Mouse (Mus musculus) urinary bladder, postnatal 4 days (tissue): ENCODE results near the gene Rad51b.

Experiments used
- DNase-seq, 2 experiments: peaks; one replicate each; pipeline ENCODE4 v3.0.0; 2021 to 2022; ENCODE audit warnings: low spot score in 2 of 2

Rad51b gene

DNA sequence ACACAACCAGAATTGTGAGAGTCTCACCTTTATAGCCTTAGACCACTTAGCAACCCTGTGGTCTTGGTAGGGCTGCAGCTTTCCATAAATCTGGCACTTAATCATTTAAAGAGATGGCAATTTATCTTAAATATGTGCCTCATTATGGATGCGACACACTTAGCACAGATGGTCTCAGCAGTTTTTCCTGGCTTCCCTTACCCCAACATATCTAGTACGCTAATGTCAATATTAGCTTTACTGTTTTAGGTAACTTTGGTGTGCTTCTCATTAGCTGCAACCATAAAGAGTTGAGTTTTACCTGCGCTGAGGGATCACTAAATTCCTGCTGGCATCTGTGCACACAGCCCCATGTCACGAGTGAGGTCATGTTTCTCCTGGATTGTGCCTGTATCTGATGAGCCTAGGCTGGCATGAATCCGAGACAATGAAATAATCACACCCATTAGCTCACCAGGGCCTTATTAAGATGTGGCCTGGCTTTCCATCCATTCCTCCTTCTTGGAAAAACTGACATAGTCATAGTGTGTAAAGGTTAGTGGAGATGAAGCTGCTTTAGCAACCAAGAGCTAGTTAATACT, 432.9 kb downstream of the Rad51b start:
- no peak for DNase-seq

DNA sequence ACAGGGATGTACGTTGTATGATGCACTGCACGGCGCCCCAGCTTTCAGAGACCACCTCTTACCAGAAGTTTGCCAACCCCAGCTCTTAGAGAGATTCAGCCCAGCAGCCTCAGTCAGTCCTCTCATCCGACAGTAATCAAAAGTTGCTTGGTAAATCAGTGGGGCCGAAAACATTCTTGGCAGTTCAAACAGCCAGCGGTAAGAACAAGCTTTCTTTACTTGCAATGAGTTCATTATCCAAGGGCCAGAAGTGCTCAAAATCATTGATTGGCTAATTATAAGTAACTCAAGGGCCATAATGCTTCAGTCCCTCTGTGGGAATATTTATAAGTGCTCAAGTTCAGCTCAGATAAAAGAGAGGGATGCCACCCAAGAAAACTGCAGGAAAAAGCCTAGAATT, 434.8 kb downstream of the Rad51b start:
- DNase-seq, result no peak

- DNase-seq, result peak in 1 of 2 experiments; percentile 22
Observed at GRCm38 (mm10) chr12:79732355-79733115, 435.5 kb downstream of the Rad51b start.

DNA sequence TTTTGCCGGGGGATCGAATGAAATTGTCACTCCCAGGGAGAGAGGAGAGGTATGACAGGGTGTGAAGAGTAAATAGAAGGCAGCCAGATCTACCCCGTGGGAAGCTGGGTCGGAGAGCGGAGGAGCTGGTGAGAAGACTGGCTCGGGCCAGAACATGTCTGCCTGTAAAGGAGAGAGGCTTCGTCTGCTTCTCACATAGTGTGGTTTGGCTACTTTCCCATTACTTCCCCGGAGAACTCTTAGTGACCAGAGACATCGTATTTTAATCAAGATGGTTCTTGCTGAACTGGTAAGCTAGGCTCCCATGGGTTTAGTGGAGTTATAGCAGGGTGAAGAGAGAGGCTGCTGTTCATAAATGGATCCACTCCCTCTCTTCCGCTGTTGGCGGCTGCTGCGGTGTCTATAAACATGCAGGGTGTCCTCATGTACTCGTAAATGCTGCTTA, 438.3 kb downstream of the Rad51b start:
- peak in 1 of 2 experiments; percentile 24 for DNase-seq

- DNase-seq, result no peak
Observed at GRCm38 (mm10) chr12:79735882-79736281, 438.8 kb downstream of the Rad51b start.

- DNase-seq, result no peak
Observed at GRCm38 (mm10) chr12:79738700-79739099, 441.6 kb downstream of the Rad51b start.

DNA sequence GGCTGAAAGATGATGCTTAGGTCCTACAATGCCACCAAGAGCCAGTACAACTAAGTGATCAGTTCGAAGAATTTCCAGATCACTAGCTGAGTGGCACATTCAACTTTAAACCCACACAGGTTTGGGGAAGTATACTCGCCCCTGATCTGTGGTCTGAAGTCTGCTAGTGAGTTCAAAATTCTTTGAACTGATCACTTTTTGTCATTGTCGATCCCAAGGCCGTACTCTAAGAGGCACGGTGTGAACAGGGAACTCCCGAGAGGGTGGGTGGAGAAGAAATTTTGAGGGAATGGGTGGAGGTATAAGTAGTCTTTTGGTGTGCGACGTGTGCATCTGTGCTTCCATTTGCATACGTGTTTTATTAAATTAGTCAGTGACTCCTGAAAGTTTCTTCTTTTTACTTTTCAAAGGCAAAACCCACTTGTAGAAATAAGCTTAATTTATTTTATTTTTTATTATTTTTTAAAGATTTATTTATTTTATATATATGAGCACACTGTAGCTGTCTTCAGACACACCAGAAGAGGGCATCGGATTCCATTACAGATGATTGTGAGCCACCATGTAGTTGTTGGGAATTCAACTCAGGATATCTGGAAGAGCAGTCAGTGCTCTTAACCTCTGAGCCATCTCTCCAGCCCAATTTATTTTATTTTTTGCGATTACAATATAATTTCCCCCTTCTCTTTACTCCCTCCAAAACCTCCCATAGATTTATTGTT, 443.0 kb downstream of the Rad51b start:
- no peak for DNase-seq

DNA sequence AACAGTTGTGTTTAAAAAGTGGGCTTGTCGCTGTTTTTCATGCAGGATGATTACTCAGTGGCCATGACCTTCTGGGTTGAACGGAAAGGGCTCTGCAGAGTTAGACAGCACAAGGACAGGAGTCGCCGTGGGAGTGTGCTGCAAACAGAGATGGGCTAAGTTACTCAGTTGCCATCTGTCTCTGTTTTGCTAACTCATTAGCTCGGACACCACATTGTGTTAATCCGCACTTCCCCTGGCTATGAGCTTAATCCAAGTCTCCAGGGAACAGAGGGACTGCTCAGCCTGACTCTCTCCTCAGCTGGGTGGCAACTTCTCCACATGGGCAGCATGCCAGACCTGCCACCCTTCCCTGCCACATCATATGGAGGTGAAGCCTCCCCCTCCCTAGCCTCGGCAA, 445.1 kb downstream of the Rad51b start:
- DNase-seq, result peak in 1 of 2 experiments; percentile 21

DNA sequence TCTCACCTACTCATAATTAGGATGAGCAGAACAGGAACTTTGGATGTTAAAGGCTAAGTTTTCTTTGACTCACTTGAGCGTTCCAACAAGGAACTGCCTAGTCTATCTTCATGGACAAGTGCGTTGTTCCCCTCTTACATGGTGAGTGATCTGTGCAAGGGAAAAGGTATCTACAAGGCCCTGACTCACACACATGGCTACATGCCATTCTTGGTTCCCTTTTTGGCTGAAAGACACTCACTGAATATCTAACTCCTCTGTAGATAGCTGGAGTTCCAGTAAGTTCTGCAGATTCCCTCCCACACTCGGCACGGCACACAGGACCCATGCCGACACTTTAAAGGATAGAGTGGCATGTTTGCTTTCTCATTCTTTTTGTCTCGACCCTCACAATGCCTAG, 447.0 kb downstream of the Rad51b start:
- DNase-seq, result no peak

GRCm38 (mm10) chr12:79745225-79745624, 448.1 kb downstream of the Rad51b start:
- DNase-seq, result no peak

- DNase-seq, result no peak
Observed at GRCm38 (mm10) chr12:79745845-79746510, 448.9 kb downstream of the Rad51b start.

DNA sequence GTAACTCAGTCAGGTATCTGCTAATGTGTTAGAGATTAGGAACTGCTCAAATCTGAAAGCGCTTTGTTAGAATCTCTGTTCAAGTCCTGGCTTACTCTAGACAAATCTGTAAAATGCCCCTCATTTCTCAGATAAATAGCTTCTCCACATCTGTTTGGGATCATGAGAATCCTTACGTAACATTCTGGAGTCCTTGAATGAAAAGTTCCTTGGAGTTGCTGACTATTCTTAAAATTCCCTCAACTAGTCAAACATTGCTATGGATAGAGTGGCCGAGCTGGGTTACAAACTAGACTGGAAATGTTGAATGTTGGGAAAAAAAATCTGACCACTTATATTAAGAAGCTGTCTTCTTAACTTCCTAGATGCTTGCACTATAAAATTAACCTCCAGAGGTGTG, 450.5 kb downstream of the Rad51b start:
- DNase-seq, result no peak

DNA sequence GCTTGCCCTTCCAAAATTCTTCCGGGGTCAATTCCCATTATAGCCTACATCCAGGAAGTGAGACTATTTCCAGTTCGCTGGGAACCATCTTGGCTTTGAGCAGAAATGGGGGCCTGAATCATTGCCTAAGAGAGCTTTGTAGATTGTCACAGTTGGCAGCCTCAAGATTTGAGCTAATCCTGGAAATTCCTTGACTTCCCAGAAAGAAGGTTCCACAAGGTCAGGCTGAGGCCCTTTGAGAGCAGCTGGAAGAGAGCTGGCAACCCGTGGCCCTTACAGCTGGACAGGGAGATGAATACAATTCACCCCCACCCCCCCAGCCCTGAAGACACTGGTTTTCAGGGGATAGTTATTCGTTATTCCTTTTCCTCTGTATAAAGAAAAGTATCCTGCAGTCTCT, 451.8 kb downstream of the Rad51b start:
- DNase-seq, result peak in 1 of 2 experiments; percentile 38

DNA sequence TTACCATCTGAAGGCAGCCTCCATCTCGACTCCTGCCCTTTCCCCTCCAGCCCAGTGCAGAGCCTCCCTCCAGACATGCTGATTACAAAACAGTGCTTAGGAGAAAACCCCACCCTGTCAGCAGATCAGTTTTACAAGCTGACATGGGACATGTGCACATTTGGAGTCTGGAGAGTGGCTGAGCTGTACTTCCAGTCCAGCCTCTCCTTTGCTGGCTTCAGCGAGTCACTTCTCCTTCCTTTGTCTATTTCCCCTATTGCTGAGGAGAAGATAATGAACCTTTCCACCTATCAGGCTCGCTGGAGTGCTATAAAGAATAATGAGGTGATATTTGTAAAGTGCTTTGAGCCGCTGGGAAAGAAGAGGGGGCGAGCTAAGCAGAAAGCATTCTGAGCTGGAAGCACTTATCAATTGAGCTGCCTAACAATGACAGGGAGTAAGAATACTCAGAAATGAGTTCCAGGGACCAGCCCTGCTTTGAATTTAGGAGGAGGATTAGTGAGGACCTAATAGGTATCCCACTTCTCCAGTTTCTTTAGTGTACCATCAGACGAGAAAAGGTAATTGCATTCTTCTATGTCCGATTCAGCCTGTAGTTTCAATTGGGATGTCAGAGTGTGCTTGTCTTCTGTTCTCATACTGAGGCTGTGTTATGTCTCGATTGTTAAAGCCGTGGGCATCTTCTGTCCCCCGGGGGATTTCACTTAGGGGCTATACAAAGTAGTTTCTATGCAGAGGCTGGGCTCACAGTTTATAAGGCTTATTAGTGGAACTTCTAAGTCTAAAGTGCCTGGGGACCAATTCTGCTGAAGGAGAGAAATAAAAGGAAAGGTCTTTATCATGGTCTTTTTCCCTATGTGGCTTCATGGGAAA, 453.4 kb downstream of the Rad51b start:
- DNase-seq, result peak; percentile 63

- DNase-seq, result peak; percentile 62
Observed at GRCm38 (mm10) chr12:79751781-79752180, 454.7 kb downstream of the Rad51b start.

DNA sequence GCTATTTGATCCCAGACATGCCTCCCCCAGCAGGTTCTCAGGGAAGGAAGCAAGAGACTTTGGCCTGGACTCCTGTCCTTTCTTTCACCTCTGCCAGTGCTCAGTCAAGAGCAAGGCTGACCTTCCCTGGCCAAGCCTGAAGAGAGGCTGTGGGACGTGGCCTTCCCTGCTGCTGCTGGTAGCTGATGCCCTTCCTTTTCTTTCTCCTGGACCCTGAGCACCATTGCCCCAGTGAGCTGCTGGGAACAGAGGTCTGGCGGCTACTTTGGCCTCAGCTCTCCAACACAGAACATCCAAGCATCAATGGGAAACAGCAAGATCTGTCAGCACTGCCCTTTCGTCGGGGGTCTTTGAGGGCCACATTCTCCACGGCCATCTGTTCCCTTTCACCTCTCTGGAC, 455.1 kb downstream of the Rad51b start:
- no peak for DNase-seq

GRCm38 (mm10) chr12:79755617-79756016, 458.5 kb downstream of the Rad51b start:
- DNase-seq, result no peak

DNA sequence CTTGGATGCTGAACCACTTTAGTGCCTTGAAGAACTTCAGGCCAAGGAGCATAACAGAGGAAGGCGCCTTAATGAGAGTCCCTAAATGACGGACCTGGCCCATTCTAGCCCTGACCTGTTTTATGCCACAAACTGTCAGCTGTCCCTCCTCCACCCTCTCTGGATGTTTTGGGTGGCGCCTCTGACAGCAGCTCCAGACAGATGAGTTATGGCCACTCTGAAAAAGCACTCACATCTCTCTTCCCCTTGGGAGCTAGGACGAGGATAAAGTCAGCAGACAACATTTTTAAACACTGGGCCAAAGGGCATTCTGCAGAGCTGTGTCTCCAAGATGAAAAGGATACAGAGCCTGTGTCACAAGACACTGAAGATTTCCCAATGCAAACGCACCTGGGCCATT, 459.3 kb downstream of the Rad51b start:
- peak in 1 of 2 experiments; percentile 22 for DNase-seq

- no peak for DNase-seq
Observed at GRCm38 (mm10) chr12:79757775-79758174, 460.7 kb downstream of the Rad51b start.

DNA sequence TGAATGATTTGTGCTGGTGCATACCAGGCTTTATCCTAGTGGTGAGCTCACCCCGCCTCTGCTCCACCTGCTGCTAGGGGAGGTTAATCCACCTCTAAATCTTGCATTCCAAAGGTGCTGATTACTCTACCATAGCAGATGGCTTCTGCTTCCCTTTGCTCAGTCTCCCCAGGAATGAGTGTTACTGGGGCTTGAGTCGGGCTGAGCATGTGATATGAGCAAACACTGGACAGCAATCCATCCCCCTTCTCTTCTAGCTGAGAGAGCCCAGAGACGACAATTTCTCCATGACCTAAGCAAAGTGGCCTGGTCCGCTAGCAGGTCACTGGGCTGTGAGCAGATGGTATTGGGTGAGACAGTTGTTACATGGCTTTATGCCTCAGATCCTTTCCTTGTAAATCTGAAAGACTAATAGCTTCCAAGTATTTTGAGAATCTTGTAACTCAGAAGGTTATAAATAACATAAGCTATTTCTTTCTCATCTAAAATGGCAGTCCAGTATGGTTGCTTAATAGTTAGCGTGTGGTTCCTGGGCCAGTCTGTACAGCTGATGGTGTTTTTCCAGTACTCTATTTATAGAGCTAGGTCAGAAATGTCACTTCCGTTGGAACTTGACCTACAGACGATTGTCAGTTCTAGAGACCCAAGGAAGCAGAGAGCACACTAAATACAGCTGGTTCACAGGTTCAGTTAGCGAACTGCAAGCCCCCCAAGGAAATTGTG, 462.3 kb downstream of the Rad51b start:
- DNase-seq, result no peak

DNA sequence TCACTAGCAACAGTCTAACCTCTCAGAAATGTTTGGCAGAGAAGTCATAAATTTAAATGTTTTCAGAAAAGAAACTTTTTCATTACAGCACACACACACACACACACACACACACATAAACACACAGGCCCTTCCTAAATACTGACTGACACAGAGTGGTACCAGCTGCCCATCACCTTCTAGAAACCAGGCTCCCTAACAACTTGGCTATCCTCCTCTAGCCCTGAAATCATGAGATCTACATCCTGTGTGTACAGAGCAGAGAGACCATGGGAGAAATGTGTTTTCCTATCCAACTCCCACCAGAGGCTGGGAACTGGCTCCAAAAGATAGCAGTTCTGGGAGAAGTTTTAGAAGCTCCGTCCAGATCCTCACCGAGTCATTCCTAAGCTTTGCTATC, 464.1 kb downstream of the Rad51b start:
- DNase-seq, result no peak
